In the genomic region with DNA sequence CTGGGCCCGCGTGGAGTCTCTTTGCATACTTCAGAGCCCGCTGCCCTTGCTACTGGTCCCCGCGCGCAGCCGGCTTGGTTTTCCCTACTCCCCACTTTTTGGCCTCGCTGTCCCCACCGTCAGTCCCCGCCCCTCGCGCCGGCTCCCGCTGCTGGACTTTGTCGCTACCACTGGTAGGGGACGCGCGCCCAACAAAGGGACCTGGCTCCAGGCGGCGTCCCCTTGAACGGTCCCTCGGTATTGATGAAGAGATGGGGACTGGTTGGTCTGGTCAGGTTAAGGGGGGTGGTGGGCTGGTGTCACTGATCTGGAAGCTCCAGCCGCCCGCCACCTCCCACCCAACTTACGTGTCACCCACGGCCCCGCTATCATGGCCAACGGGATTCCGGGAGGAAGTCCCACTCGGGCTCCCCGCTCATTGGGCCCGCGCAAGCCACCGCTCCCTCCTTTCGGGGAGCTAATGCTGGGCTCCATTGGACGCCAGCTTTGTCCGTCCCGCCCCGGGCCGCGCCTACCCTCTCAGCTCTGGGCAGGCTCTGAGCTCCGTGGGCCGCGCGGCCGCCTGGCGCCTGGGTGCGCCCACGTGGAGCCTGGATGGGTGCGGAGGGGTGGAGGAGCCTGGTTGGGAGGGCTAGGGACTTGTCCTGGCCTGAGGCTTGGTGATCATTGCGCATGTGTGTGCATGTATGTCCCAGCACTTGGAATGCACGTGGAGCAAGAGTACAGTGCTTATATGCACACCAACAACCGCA, we compare ENCODE assay signal across 8 mouse cellular contexts. TPM values are rescaled to one million over a fixed set of nuclear protein-coding genes. Genes with fewer than 3 reads are reported as not detected.
DNase-seq lines count a peak whose midpoint lies in the region; ATAC-seq lines count a peak whose summit lies in the region.

Golim4 (minus strand) TSS at position 399 of the 752 bp plus-strand sequence.

- H3K4me3 ChIP-seq in hindbrain, embryonic 11.5 days (ENCODE audit: low read depth, low read length): peak within 1 kb of the TSS; percentile 74

- peak within 1 kb of the TSS; percentile 83 for H3K9ac ChIP-seq in hindbrain, embryonic 11.5 days (ENCODE audit: low read depth, low read length)

- no peaks in the 10 kb centered on the region for H3K36me3 ChIP-seq in hindbrain, embryonic 11.5 days (ENCODE audit: control insufficient read depth, insufficient read depth, low read length)

- H3K27me3 ChIP-seq in hindbrain, embryonic 11.5 days (ENCODE audit: control insufficient read depth, insufficient read depth, low read length): no peaks in the 10 kb centered on the region

- DNase-seq in Muller cell, postnatal 12 days (ENCODE audit: inconsistent ontology term): peak; percentile 99
- DNase-seq in cerebellum, adult 9-11 months: peak; percentile 87
- DNase-seq in frontal cortex, adult 2 months (ENCODE audit: extremely low spot score in 1 of 2, low spot score in 1 of 2): peak; percentile 84 to 93
- peak; percentile 93 for DNase-seq in hindbrain, embryonic 11.5 days (ENCODE audit: low spot score)
- DNase-seq in layer of hippocampus, postnatal 10 days (ENCODE audit: low spot score in 2 of 2): peak; percentile 90 to 95
- DNase-seq in lung, postnatal 10 days: peak; percentile 97
- DNase-seq in ovary, postnatal 36 days (ENCODE audit: low spot score): peak; percentile 94
- peak; percentile 84 for DNase-seq in thymus, postnatal 25 days

- H3K4me2 ChIP-seq in hindbrain, embryonic 11.5 days (replicated peaks; ENCODE audit: low read depth, low read length): peak within 1 kb of the TSS; percentile 52

- H3K9me3 ChIP-seq in hindbrain, embryonic 11.5 days (ENCODE audit: control insufficient read depth, low read length): no peaks in the 10 kb centered on the region

- ATAC-seq in hindbrain, embryonic 11.5 days (ENCODE audit: low FRiP score): peak; percentile 100

- WGBS in hindbrain, embryonic 11.5 days: 0% methylated on average over 51 of the region's 53 CpGs

- peak within 1 kb of the TSS; percentile 83 for H3K27ac ChIP-seq in hindbrain, embryonic 11.5 days (ENCODE audit: low read depth, low read length)

- no peaks in the 10 kb centered on the region; the same call in 1 of the 2 replicates for H3K4me1 ChIP-seq in hindbrain, embryonic 11.5 days (replicated peaks; ENCODE audit: control insufficient read depth, insufficient read depth, low read length)

RNA-seq across cellular contexts. Expression of gene Golim4, which starts in this region (rescaled TPM):
- polyA plus RNA-seq in frontal cortex, adult 2 months (2012; rRNA removed): 29.3 and 29.4 TPM in 2 replicates
- polyA plus RNA-seq in hindbrain, embryonic 11.5 days (2014; fragmentation: Nextera tagmentation; extraction: Ambion mirVana): 42.5 and 54.9 TPM in 2 replicates
- 10 to 100 TPM; 28.3 to 28.4 TPM for total RNA-seq in layer of hippocampus, postnatal 10 days (2021)

Comparison
In these comparisons a context has a peak if more than half of its experiments do, and no peak if none do; other contexts are left out.
1. Peak in every context shown above with its lines: DNase-seq, ATAC-seq, H3K4me3 ChIP-seq and H3K27ac ChIP-seq.